Mouse (Mus musculus) CH12.LX (cell line): ENCODE results near the gene Gm10428. TPM values are rescaled to one million over a fixed set of nuclear protein-coding genes. Genes with fewer than 3 reads are reported as not detected.

Experiments used
- DNase-seq: peaks from one replicate; pipeline ENCODE4 v3.0.0-alpha.2; 2013; ENCODE audit errors: extremely low read depth
- H3K27ac ChIP-seq: 2 replicates; pipeline ENCODE4 v1.5.1; 2012; ENCODE audit warnings: low read depth, mild to moderate bottlenecking, control low read depth, moderate library complexity; ENCODE audit not compliant: insufficient read depth
- H3K27me3 ChIP-seq: replicated peaks from 2 replicates; pipeline ENCODE3; 2012; ENCODE audit warnings: inconsistent platforms
- H3K36me3 ChIP-seq, 2 experiments: replicated peaks in 1 of 2; 2 replicates each; pipeline versions ENCODE3 to v1.6.1; 2012; ENCODE audit warnings: inconsistent platforms in 1 of 2, low read length in 1 of 2, mild to moderate bottlenecking in 1 of 2, mixed read lengths in 1 of 2, moderate library complexity in 1 of 2; ENCODE audit not compliant: control insufficient read depth in 1 of 2, insufficient read depth in 1 of 2
- H3K4me1 ChIP-seq, 2 experiments: 2 replicates each; pipeline ENCODE4 v1.6.1; 2012; ENCODE audit warnings: inconsistent platforms in 1 of 2, moderate library complexity in 1 of 2; ENCODE audit not compliant: insufficient read depth in 2 of 2, control insufficient read depth in 1 of 2
- H3K4me2 ChIP-seq: 2 replicates; pipeline ENCODE4 v1.6.1; 2012; ENCODE audit warnings: low read depth, mild to moderate bottlenecking, control low read depth; ENCODE audit not compliant: poor library complexity, insufficient read depth, severe bottlenecking
- H3K4me3 ChIP-seq, 3 experiments: fragments of 150-350 bp in 1 of 3; sonication (generic) in 1 of 3; replicated peaks in 1 of 3; 2 replicates each; pipeline versions ENCODE3 to v1.5.1; 2011 to 2012; ENCODE audit warnings: low read depth in 2 of 3, low read length in 2 of 3, mild to moderate bottlenecking in 2 of 3, moderate library complexity in 2 of 3, control low read depth in 1 of 3, improper control_type of control experiment in 1 of 3, inconsistent platforms in 1 of 3, mixed read lengths in 1 of 3; ENCODE audit not compliant: poor library complexity in 1 of 3
- H3K79me2 ChIP-seq: replicated peaks from 2 replicates; pipeline ENCODE4 v1.6.1; 2012; ENCODE audit warnings: mild to moderate bottlenecking, moderate library complexity; ENCODE audit not compliant: control insufficient read depth, poor library complexity, insufficient read depth, severe bottlenecking; ENCODE audit errors: extremely low read depth
- H3K9ac ChIP-seq: 2 replicates; pipeline ENCODE4 v1.6.1; 2012; ENCODE audit warnings: low read depth, mild to moderate bottlenecking, control low read depth, moderate library complexity; ENCODE audit not compliant: insufficient read depth
- H3K9me3 ChIP-seq: replicated peaks from 2 replicates; pipeline ENCODE3; 2012; ENCODE audit warnings: low read length, inconsistent platforms, mixed read lengths
- BHLHE40 ChIP-seq: IDR thresholded peaks from 2 replicates; pipeline ENCODE4 v1.6.1; 2011; ENCODE audit warnings: mild to moderate bottlenecking, low read depth, low read length, improper control_type of control experiment
- CHD1 ChIP-seq: IDR thresholded peaks from 2 replicates; pipeline ENCODE4 v1.6.1; 2012; ENCODE audit warnings: low read depth, low read length, improper control_type of control experiment, inconsistent platforms
- CHD2 ChIP-seq: IDR thresholded peaks from 2 replicates; pipeline ENCODE4 v1.6.1; 2011; ENCODE audit warnings: low read length, improper control_type of control experiment
- CTCF ChIP-seq, 2 experiments: IDR thresholded peaks in 1 of 2; conservative IDR thresholded peaks in 1 of 2; 2 replicates each; pipeline ENCODE4 v1.5.1; 2011 to 2012; ENCODE audit warnings: low read depth in 2 of 2, low read length in 2 of 2, improper control_type of control experiment in 1 of 2, inconsistent platforms in 1 of 2, mild to moderate bottlenecking in 1 of 2, moderate library complexity in 1 of 2
- E2F4 ChIP-seq: IDR thresholded peaks from 2 replicates; pipeline ENCODE4 v1.6.1; 2011; ENCODE audit warnings: low read depth, low read length, improper control_type of control experiment; ENCODE audit not compliant: insufficient replicate concordance
- ELF1 ChIP-seq: IDR thresholded peaks from 2 replicates; pipeline ENCODE4 v1.6.1; 2014; ENCODE audit warnings: low read depth, mild to moderate bottlenecking, inconsistent platforms, low read length, improper control_type of control experiment
- EP300 ChIP-seq: IDR thresholded peaks from 2 replicates; pipeline ENCODE4 v1.6.1; 2011; ENCODE audit warnings: low read length, improper control_type of control experiment
- ETS1 ChIP-seq: conservative IDR thresholded peaks from 2 replicates; pipeline ENCODE4 v1.6.1; 2012; ENCODE audit warnings: low read depth, mild to moderate bottlenecking, inconsistent platforms, low read length, improper control_type of control experiment, moderate library complexity
- GABPA ChIP-seq: IDR thresholded peaks from 2 replicates; pipeline ENCODE4 v1.6.1; 2012; ENCODE audit warnings: low read depth, low read length, improper control_type of control experiment, inconsistent platforms; ENCODE audit not compliant: insufficient replicate concordance
- HCFC1 ChIP-seq: IDR thresholded peaks from 2 replicates; pipeline ENCODE4 v1.6.1; 2012; ENCODE audit warnings: low read depth, mild to moderate bottlenecking, inconsistent platforms, low read length, improper control_type of control experiment
- IRF4 ChIP-seq: IDR thresholded peaks from 2 replicates; pipeline ENCODE4 v1.6.1; 2014; ENCODE audit warnings: low read depth, mild to moderate bottlenecking, inconsistent platforms, low read length, improper control_type of control experiment
- JUND ChIP-seq: conservative IDR thresholded peaks from 2 replicates; pipeline ENCODE4 v1.6.1; 2011; ENCODE audit warnings: low read depth, low read length, improper control_type of control experiment
- KAT2A ChIP-seq: IDR thresholded peaks from 2 replicates; pipeline ENCODE4 v1.6.1; 2012; ENCODE audit warnings: low read length, improper control_type of control experiment, inconsistent platforms; ENCODE audit not compliant: insufficient replicate concordance
- MAFK ChIP-seq: IDR thresholded peaks from 2 replicates; pipeline ENCODE4 v1.6.1; 2011; ENCODE audit warnings: low read length, improper control_type of control experiment; ENCODE audit not compliant: insufficient replicate concordance
- MAX ChIP-seq: IDR thresholded peaks from 2 replicates; pipeline ENCODE4 v1.6.1; 2011; ENCODE audit warnings: low read length, improper control_type of control experiment
- MEF2A ChIP-seq: IDR thresholded peaks from 2 replicates; pipeline ENCODE4 v1.6.1; 2014; ENCODE audit warnings: low read depth, mild to moderate bottlenecking, inconsistent platforms, low read length, improper control_type of control experiment, borderline replicate concordance
- MYC ChIP-seq: IDR thresholded peaks from 2 replicates; pipeline ENCODE4 v1.6.1; 2011; ENCODE audit warnings: low read depth, mild to moderate bottlenecking, improper control_type of control experiment, low read length
- NELFE ChIP-seq: IDR thresholded peaks from 2 replicates; pipeline ENCODE4 v1.6.1; 2011; ENCODE audit warnings: low read depth, low read length, improper control_type of control experiment
- NRF1 ChIP-seq: IDR thresholded peaks from 2 replicates; pipeline ENCODE4 v1.6.1; 2014; ENCODE audit warnings: low read depth, mild to moderate bottlenecking, inconsistent platforms, low read length, improper control_type of control experiment, moderate library complexity
- POLR2A ChIP-seq: IDR thresholded peaks from 2 replicates; pipeline ENCODE4 v1.6.1; 2011; ENCODE audit warnings: low read depth, mild to moderate bottlenecking, improper control_type of control experiment, low read length
- POLR2AphosphoS2 ChIP-seq: IDR thresholded peaks from 2 replicates; pipeline ENCODE4 v1.6.1; 2011; ENCODE audit warnings: low read depth, low read length, improper control_type of control experiment
- RCOR1 ChIP-seq: conservative IDR thresholded peaks from 2 replicates; pipeline ENCODE4 v1.6.1; 2012; ENCODE audit warnings: low read depth, mild to moderate bottlenecking, inconsistent platforms, low read length, improper control_type of control experiment
- SIN3A ChIP-seq: IDR thresholded peaks from 2 replicates; pipeline ENCODE4 v1.6.1; 2012; ENCODE audit warnings: low read length, improper control_type of control experiment, inconsistent platforms
- SMC3 ChIP-seq: IDR thresholded peaks from 2 replicates; pipeline ENCODE4 v1.6.1; 2011; ENCODE audit warnings: low read depth, low read length, improper control_type of control experiment
- TBP ChIP-seq: conservative IDR thresholded peaks from 2 replicates; pipeline ENCODE4 v1.6.1; 2011; ENCODE audit warnings: low read depth, low read length, improper control_type of control experiment
- TCF12 ChIP-seq: IDR thresholded peaks from 2 replicates; pipeline ENCODE4 v1.6.1; 2014; ENCODE audit warnings: low read depth, mild to moderate bottlenecking, inconsistent platforms, low read length, improper control_type of control experiment
- ZC3H11A ChIP-seq: IDR thresholded peaks from 2 replicates; pipeline ENCODE4 v1.6.1; 2012; ENCODE audit warnings: low read depth, mild to moderate bottlenecking, inconsistent platforms, low read length, improper control_type of control experiment
- ZKSCAN1 ChIP-seq: IDR thresholded peaks from 2 replicates; pipeline ENCODE4 v1.6.1; 2012; ENCODE audit warnings: low read depth, inconsistent platforms, low read length, improper control_type of control experiment, borderline replicate concordance
- ZMIZ1 ChIP-seq: IDR thresholded peaks from 2 replicates; pipeline ENCODE4 v1.6.1; 2012; ENCODE audit warnings: low read depth, mild to moderate bottlenecking, inconsistent platforms, low read length, improper control_type of control experiment
- ZNF384 ChIP-seq: IDR thresholded peaks from 2 replicates; pipeline ENCODE4 v1.6.1; 2012; ENCODE audit warnings: low read depth, low read length, improper control_type of control experiment, inconsistent platforms
- dilution Hi-C: fragments of 300-500 bp; cut with MboI; formaldehyde crosslinking; loops from 2 replicates; pipeline ENCODE4 v1.14.3; 2020; ENCODE audit warnings: low sequenced_read_pairs; ENCODE audit not compliant: extremely low pct_unique_long_range_greater_than_20kb, extremely low pct_ligation_motif_present
- in situ Hi-C: fragments of 300-500 bp; cut with MboI; formaldehyde crosslinking; loops from 3 replicates; pipeline ENCODE4 v1.14.3; 2019; ENCODE audit warnings: low sequenced_read_pairs, low pct_ligation_motif_present, low pct_unique_long_range_greater_than_20kb, mixed read lengths
- polyA plus RNA-seq: library from polyadenylated mRNA; unstranded; fragments of >175 nt; gene quantifications from 2 replicates; pipeline ENCODE4 v1.2.1, GENCODE M21; 2012; ENCODE audit warnings: low read depth; ENCODE audit not compliant: insufficient read length
- total RNA-seq, 2 experiments: library from RNA; depleted of rRNA; stranded (reverse); fragments of 300-350 nt in 1 of 2; fragments of >200 nt in 1 of 2; gene quantifications; 2 replicates each; pipeline ENCODE4 v1.2.3; 2012 to 2014

The Gm10428 gene
- total and polyA plus RNA-seq, 3 experiments = not detected

DNA sequence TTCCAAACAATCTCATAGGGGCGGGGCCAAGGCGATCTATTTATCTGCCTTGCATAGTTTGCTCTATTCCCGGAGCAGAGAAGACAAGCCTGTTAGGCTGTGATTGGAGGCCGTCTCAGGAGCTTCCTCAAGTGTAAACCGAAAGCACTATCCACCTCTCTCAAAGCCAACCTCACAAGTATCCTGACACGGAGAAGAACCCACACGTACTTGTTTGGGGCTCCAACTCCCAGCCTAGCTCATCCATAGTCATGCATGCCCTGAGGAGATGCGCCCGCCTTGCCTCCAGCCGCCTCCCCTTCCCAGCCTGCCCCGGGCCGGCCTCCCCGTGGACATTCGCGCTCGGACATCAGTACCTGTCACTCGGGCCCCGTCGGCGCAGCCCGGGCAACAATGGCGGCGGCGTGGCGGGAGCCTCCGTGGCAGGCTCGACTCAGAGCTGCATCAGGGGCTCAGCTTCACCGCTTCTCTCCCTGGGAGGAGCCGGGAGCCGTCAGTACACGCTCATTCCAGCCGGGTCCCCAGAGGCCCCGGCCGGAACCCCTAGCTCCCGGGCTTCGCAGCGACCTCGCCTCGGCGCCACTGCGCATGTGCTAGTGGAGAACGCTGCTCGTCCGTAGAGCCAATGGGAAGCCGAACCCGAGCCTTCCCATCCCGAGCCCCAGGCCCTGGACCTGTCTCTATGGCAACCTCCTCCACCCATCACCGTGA, 21.4 kb upstream of the Gm10428 start, which contains the start of gene Zfp287:
Zfp287 (minus strand) TSS at position 595 of the 711 bp plus-strand sequence.
- H3K4me1 ChIP-seq = peaks cover 2 to 24% of the 10 kb centered on the region in 2 experiments; a peak in 3 of 4 replicates
- TF ChIP-seq ZMIZ1 (peak; percentile 83), CHD1 (no peak; the same call in 1 of the 2 replicates), MAFK (no peak), MAX (peak; percentile 85), ELF1 (peak; percentile 62), IRF4 (0 out of 2 replicates have a peak, but pooled peaks have one; percentile 26), SIN3A (peak; percentile 47), SMC3 (no peak), CTCF (conservative IDR thresholded peaks at IDR 0.05 in 1 of 2, IDR thresholded peaks at IDR 0.05 in 1 of 2; ENCODE audit: low read depth in 2 of 2, low read length in 2 of 2) (no peak), BHLHE40 (peak; percentile 19; the same call in 1 of the 2 replicates), MYC (0 out of 2 replicates have a peak, but pooled peaks have one; percentile 6), ETS1 (no peak; the same call in 1 of the 2 replicates), HCFC1 (peak; percentile 64), RCOR1 (peak; percentile 89), CHD2 (no peak), NELFE (peak; percentile 75), JUND (no peak), POLR2AphosphoS2 (0 out of 2 replicates have a peak, but pooled peaks have one; percentile 51), GABPA (no peak), NRF1 (peak; percentile 100), ZKSCAN1 (no peak), ZNF384 (no peak), MEF2A (peak; percentile 61; the same call in 1 of the 2 replicates), ZC3H11A (no peak), EP300 (no peak), E2F4 (no peak), POLR2A (peak; percentile 93), TCF12 (peak; percentile 73; the same call in 1 of the 2 replicates), KAT2A (peak; percentile 65; the same call in 1 of the 2 replicates), TBP (0 out of 2 replicates have a peak, but pooled peaks have one; percentile 11)
- peak; percentile 93 for DNase-seq
- peak within 1 kb of the TSS; percentile 51 to 76 (median 61) for H3K4me3 ChIP-seq
- no peaks in the 10 kb centered on the region for H3K79me2 ChIP-seq
- H3K27ac ChIP-seq = no peak within 1 kb of the TSS
- dilution Hi-C loops = no loop called here
- H3K27me3 ChIP-seq = peaks cover 2% of the 10 kb centered on the region
- H3K9me3 ChIP-seq = no peaks in the 10 kb centered on the region
- in situ Hi-C loops = no loop called here
- H3K9ac ChIP-seq = peak within 1 kb of the TSS; percentile 46
- peaks cover 13 to 23% of the 10 kb centered on the region in 2 experiments for H3K36me3 ChIP-seq
- peak within 1 kb of the TSS; percentile 52 for H3K4me2 ChIP-seq
